Mouse (Mus musculus) left cerebral cortex, postnatal 4 days (tissue): ENCODE measurements around the gene Cyfip1. TPM values are rescaled to one million over a fixed set of nuclear protein-coding genes. Genes with fewer than 3 reads are reported as not detected.

ENCODE experiments used
- DNase-seq: peaks from one replicate; pipeline ENCODE4 v3.0.0-alpha.2; 2022
- intact Hi-C: fragments of 180-260 bp; cut with DNase I; formaldehyde crosslinking; loops from one replicate; pipeline ENCODE4 v1.15.1; 2025
- total RNA-seq, 2 experiments: library from RNA; stranded (reverse); gene quantifications; 2 replicates each; pipeline ENCODE4 v1.2.3; 2021

The Cyfip1 gene
- total RNA-seq, 2 experiments from 2014 or later = 63.4 to 69.0 TPM

- no peak for DNase-seq
- intact Hi-C loops = no loop called here
Observed at GRCm38 (mm10) chr7:55928649-55929048, 87.1 kb downstream of the Cyfip1 start.

DNA sequence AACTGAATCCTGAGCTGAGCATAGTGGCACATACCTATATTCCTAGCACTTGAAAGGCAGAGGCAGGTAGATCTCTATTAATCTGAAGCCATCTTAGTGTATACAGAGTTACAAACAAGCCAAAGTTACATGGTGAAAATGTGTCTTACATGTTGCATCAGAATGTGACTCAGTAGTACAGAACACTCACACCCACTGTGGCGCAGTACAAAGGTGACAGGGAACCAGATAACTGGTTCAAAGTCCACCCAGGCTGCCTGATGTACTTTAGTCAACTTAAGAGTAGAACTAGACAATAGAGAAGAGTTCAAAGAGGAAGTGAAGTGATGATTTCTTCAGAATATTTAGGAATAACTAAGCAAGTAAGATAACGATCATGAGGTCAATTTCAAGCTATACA lies 93.5 kb downstream of the Cyfip1 start:
- DNase-seq = no peak
- intact Hi-C loops = no loop called here

DNA sequence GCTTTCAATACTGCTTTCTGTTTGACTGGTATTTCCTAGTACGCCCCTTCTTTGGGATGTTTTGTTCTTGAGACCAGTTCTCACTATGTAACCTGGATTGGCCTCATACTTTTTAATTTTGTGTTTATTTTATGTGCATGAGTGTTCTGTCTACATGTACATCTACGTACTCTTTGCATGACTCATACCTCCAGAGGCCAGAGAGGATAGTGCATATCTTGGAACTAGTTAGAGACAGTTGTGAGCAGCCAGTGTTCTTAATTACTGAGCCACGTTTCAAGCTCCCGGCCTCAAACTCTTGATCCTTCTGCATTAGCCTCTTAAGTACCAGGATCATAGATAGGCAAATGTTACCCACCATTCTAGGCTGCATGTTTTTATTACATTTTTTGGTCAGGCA lies 96.8 kb downstream of the Cyfip1 start:
- intact Hi-C loops = no loop called here
- DNase-seq = no peak

DNA sequence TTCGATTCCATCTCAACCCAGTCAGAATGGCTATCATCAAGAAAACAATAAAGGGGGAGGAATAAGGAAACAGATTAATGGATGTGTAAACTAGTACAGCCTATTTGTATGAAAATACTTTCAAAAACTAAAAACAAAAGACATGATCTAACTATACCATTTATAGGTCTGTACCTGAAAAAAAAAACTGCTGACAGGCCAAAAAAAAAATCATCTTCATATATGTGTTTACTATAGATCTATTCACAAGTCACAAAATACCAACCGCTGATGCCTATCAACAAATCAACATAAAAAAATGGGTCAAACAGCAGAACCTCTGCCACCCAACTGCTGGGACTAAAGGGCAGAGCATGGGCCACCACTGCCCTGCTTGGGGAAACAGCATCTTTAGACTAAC lies 114.5 kb downstream of the Cyfip1 start:
- no peak for DNase-seq
- intact Hi-C loops = no loop called here

DNA sequence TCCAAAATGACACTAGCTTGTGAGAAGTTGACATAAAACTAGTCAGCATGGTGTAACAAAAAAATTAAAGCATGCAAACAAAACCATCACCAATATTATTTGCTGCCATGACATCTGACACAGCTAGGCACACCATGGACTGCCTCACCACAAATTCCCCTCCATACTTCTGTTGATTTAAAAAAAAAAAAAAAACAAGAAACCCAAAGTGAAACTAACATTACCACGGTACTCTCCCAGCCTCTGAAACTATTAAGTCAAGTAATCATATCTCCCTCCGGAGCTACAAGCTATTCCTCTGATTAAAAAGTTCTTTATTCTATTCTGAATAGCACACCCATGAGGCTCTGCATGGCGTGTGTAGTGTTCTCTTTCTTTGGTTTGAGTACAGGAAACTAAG lies 115.6 kb downstream of the Cyfip1 start:
- DNase-seq = no peak
- intact Hi-C loops = no loop called here

GRCm38 (mm10) chr7:55957916-55958315 lies 116.4 kb downstream of the Cyfip1 start:
- intact Hi-C loops = no loop called here
- DNase-seq = no peak

GRCm38 (mm10) chr7:55959801-55960200 lies 118.3 kb downstream of the Cyfip1 start:
- DNase-seq = no peak
- intact Hi-C loops = no loop called here

- intact Hi-C loops = no loop called here
- no peak for DNase-seq
Observed at GRCm38 (mm10) chr7:55960506-55960905, 119.0 kb downstream of the Cyfip1 start.

DNA sequence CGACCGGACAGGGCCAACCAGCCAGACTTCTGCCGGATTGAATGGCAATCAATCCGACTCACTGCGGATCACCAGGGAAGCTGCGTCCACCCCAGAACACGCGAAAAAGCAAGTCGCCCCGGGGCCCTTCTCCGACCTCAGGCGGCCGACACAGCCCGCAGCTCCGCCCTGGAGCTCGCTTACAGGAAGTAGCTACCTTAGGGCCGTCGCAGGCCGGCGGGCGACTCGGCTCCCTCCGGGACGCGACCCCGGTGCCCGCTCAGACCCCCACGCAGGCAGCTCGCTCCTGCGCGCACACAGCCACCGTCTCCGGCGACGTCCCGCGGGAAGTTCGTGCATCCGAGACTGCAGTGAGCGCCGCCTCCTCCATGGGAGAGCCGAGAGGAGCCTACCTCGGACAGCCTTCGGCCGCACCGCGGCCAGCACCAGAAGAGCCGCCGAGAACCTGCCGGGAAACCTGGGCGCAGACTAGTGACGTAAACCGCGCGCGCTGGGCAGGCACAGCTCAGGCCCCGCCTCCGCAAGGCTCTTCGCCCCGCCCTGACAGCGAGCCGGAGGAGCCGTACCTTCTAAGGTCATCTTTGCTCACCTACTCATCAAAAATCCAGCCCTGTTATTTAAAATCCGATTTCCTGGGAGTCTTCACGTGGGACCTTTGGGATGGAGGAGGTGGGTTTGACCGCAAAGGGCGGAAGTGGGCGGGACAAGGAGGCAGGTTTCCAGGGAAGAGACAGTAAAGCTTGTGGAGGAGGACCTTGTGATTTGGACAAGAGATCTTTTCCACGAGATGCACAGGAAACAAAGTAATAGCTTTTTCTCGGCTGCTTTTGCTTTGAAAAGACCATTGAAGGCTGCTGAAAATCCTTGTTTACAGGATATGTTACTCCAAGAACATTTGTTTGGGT lies 120.7 kb downstream of the Cyfip1 start, which contains the start of gene Nipa2:
Gene Nipa2 (minus strand): TSS at position 473 of the 905 bp plus-strand sequence.
- intact Hi-C loops = no loop called here
- DNase-seq = peak; percentile 95

DNA sequence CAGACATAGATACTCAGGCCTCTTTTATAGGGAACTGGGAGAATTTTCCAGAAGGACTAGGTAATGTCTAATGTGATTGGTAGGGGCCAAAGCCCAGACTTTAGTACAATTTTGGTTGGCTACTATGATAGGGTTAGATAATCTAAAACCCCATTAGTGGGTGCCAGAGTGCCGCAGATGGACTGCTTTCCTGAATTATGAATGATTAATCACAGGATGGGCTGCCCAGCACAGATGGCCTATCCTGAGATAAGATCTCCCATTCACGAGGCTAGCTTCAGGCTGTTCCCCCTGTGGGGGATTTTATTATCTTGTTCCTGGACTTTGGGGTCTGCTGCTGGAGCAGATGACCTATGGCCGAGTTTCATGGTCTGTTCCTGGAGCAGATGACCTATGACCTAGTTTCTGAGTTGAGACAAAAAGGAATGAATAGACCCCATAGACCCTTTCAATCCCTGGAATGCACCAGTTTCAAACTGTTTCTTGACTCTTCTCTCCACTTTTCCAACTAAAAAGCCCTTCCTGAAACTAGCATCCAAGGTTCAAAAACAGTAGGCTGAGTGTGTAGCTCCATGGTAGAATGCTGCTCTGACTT lies 125.4 kb downstream of the Cyfip1 start:
- no peak for DNase-seq
- intact Hi-C loops = no loop called here

GRCm38 (mm10) chr7:55968258-55968901 lies 126.8 kb downstream of the Cyfip1 start:
- DNase-seq = no peak
- intact Hi-C loops = no loop called here

GRCm38 (mm10) chr7:55969415-55969814 lies 127.9 kb downstream of the Cyfip1 start:
- intact Hi-C loops = no loop called here

DNA sequence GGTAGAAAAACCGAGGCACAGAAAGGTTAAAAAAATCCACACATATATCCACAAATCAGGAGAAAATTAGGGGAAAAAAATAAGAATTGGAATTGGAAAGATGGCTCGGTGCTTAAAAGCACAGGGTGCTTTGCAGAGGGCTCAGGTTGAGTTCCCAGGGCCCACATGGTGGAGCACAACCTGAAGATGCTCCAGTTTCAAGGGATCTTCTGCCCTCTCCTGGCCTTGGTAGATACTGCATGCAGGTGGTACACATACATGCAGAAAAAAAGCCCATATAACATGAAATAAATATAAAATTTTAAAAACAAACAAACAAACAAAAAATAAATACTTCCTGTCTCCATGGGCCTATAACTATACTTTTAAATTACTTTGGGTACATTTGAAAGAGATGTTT lies 132.9 kb downstream of the Cyfip1 start:
- intact Hi-C loops = no loop called here
- DNase-seq = no peak

More at GRCm38 (mm10) chr7:55969415-55969814, 127.9 kb downstream of the Cyfip1 start:
- DNase-seq = no peak

DNA sequence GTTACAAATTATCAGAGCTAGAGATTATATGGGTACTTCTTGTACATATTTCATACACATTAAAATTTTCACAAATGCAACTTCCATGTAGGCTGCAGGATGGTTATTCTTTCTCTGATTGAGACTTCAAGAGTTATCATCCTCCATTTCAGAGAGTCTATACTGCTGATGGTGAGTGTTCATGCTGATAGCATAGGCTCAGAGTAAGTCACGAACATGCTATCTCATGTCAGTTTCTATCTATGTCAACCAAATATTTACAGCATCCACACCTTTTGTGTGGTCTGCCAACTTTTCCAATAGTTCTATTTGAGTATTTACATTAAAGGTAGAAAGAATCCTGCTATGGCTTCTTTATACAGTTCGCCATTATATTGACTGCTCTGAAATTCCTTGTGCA lies 140.0 kb downstream of the Cyfip1 start:
- intact Hi-C loops = loop anchor here (10.0 kb wide), 1 partner anchor 113 kb away; no protein-coding TSS in a partner anchor

More for the DNA sequence above, 140.0 kb downstream of the Cyfip1 start:
- DNase-seq = no peak

Other genes starting within 250 kb of the Cyfip1 start
- gene Siglech, start 73.6 kb upstream of the Cyfip1 start, total RNA-seq = 1 to 10 TPM; 2.3 to 2.9 TPM
- gene Tubgcp5, start 47.6 kb upstream of the Cyfip1 start, total RNA-seq = 10 to 100 TPM; 28.4 to 29.0 TPM
- gene Nipa2, start 120.7 kb downstream of the Cyfip1 start, total RNA-seq = 10 to 100 TPM; 43.1 to 52.5 TPM
- gene Nipa1, start 178.2 kb downstream of the Cyfip1 start, total RNA-seq = 10 to 100 TPM; 65.4 to 66.1 TPM
- 100 to 1,000 TPM; 130 to 131 TPM for gene Herc2, start 208.5 kb downstream of the Cyfip1 start, total RNA-seq